Mouse (Mus musculus) liver, embryonic 14.5 days (tissue): ENCODE measurements around the gene Zfp687. TPM values are rescaled to one million over a fixed set of nuclear protein-coding genes. Genes with fewer than 3 reads are reported as not detected.
A peak's percentile ranks its signal among the peaks of the same experiment; 100 is the strongest.

Experiments
- ATAC-seq: fragments of 200-750 bp; cut with Nextera tagmentation; 2 replicates; pipeline ENCODE4 v1.8.0; 2017; ENCODE audit warnings: moderate number of reproducible peaks, mild to moderate bottlenecking, moderate library complexity; ENCODE audit not compliant: insufficient read depth
- DNase-seq, 3 experiments: peaks; one replicate each; pipeline ENCODE4 v3.0.0-alpha.2; 2012 to 2013; ENCODE audit warnings: low read depth in 3 of 3, low spot score in 3 of 3
- H3K27ac ChIP-seq: fragments of 300-500 bp; sonication (generic); 2 replicates; pipeline ENCODE4 v1.5.1; 2014; ENCODE audit warnings: moderate library complexity, mild to moderate bottlenecking, control low read depth, inconsistent platforms
- H3K27me3 ChIP-seq: fragments of 300-500 bp; sonication (generic); 2 replicates; pipeline ENCODE4 v1.6.1; 2014; ENCODE audit warnings: mild to moderate bottlenecking, low read length, moderate library complexity; ENCODE audit not compliant: control insufficient read depth, insufficient read depth
- H3K36me3 ChIP-seq: fragments of 300-500 bp; sonication (generic); replicated peaks from 2 replicates; pipeline ENCODE4 v1.6.1; 2014; ENCODE audit warnings: low read depth; ENCODE audit not compliant: control insufficient read depth, insufficient read depth
- H3K4me1 ChIP-seq, 2 experiments: fragments of 200-500 bp in 1 of 2; fragments of 300-500 bp in 1 of 2; sonication (generic) in 1 of 2; replicated peaks; 2 replicates each; pipeline ENCODE4 v1.6.1; 2012 to 2014; ENCODE audit warnings: antibody characterized with exemption in 1 of 2, inconsistent platforms in 1 of 2, low read length in 1 of 2; ENCODE audit not compliant: control insufficient read depth in 2 of 2, insufficient read depth in 2 of 2
- H3K4me2 ChIP-seq: fragments of 300-500 bp; sonication (generic); 2 replicates; pipeline ENCODE4 v1.6.1; 2014; ENCODE audit warnings: low read depth, mild to moderate bottlenecking, control low read depth, moderate library complexity
- H3K4me3 ChIP-seq, 2 experiments: fragments of 200-500 bp in 1 of 2; fragments of 300-500 bp in 1 of 2; sonication (generic) in 1 of 2; 2 replicates each; pipeline ENCODE4 v1.5.1; 2012 to 2014; ENCODE audit warnings: low read depth in 2 of 2, low read length in 2 of 2, mild to moderate bottlenecking in 2 of 2, control low read depth in 1 of 2, inconsistent platforms in 1 of 2, moderate library complexity in 1 of 2; ENCODE audit not compliant: insufficient read depth in 1 of 2
- H3K9ac ChIP-seq: fragments of 300-500 bp; sonication (generic); replicated peaks from 2 replicates; pipeline ENCODE4 v1.6.1; 2014; ENCODE audit warnings: mild to moderate bottlenecking, control low read depth, moderate library complexity
- H3K9me3 ChIP-seq: fragments of 300-500 bp; sonication (generic); 2 replicates; pipeline ENCODE4 v1.6.1; 2016; ENCODE audit warnings: low read length, mixed read lengths; ENCODE audit not compliant: control insufficient read depth
- CTCF ChIP-seq: IDR thresholded peaks from 2 replicates; pipeline ENCODE4 v1.5.1; 2016; ENCODE audit warnings: antibody characterized with exemption, low read depth, control low read depth
- EP300 ChIP-seq: IDR thresholded peaks from 2 replicates; pipeline ENCODE4 v1.6.1; 2016; ENCODE audit warnings: antibody characterized with exemption, low read depth
- WGBS: fragments of 180-500 bp; shearing (Covaris S2); extraction: QIAGEN DNeasy Blood & Tissue Kit; methylation state at CpG from one replicate; pipeline ENCODE4 v1.1.7; 2014; ENCODE audit not compliant: insufficient replicate concordance; 5-methylcytosine and 5-hydroxymethylcytosine counted together
- polyA plus RNA-seq, 2 experiments: library from polyadenylated mRNA; depleted of rRNA in 1 of 2; stranded (reverse) in 1 of 2; unstranded in 1 of 2; fragments of >200 nt; fragmentation: Nextera tagmentation in 1 of 2; extraction: Ambion mirVana in 1 of 2; gene quantifications; 2 replicates each; pipeline versions ENCODE4 v1.2.1 to v1.2.3; 2012 to 2014

Gene Zfp687
- polyA plus RNA-seq, 2 experiments = 4.4 to 5.8 TPM

GRCm38 (mm10) chr3:95013699-95014427, 1.4 kb downstream of the Zfp687 start:
- peak overlapping the region; percentile 99 for H3K4me2 ChIP-seq
- H3K9me3 ChIP-seq = no peaks in the 10 kb centered on the region
- no peak for TF ChIP-seq EP300
- peak; percentile 15; the same call in 1 of the 2 replicates for TF ChIP-seq CTCF
- WGBS = 26% methylated on average over 13 of the region's 13 CpGs
- H3K27ac ChIP-seq = peak overlapping the region; percentile 40; the same call in 1 of the 2 replicates
- DNase-seq (no peak), ATAC-seq (no peak)
- H3K27me3 ChIP-seq = no peaks in the 10 kb centered on the region
- H3K36me3 ChIP-seq = peaks cover 31% of the 10 kb centered on the region
- H3K4me3 ChIP-seq = peak overlapping the region; percentile 70 to 84
- peaks cover 10 to 11% of the 10 kb centered on the region in 2 experiments for H3K4me1 ChIP-seq
- peak overlapping the region; percentile 82 for H3K9ac ChIP-seq

GRCm38 (mm10) chr3:95012982-95013381, 2.3 kb downstream of the Zfp687 start:
- Histone ChIP-seq H3K27me3 (no peaks in the 10 kb centered on the region), H3K9ac (peak overlapping the region; percentile 23; the same call in 1 of the 2 replicates), H3K9me3 (no peaks in the 10 kb centered on the region), H3K27ac (no peak overlapping the region), H3K36me3 (peaks cover 39% of the 10 kb centered on the region), H3K4me3 (no peak overlapping the region), H3K4me2 (no peak overlapping the region), H3K4me1 (peaks cover 10 to 11% of the 10 kb centered on the region in 2 experiments)
- no peak for TF ChIP-seq CTCF
- no peak for TF ChIP-seq EP300
- WGBS = 97% methylated on average over 3 of the region's 3 CpGs
- ATAC-seq (no peak), DNase-seq (no peak)

- ATAC-seq = no peak
- no peak overlapping the region for H3K4me2 ChIP-seq
- H3K36me3 ChIP-seq = peaks cover 50% of the 10 kb centered on the region
- H3K27ac ChIP-seq = no peak overlapping the region
- no peak for DNase-seq
- peaks cover 4 to 6% of the 10 kb centered on the region in 2 experiments for H3K4me1 ChIP-seq
- TF ChIP-seq EP300 (no peak), CTCF (no peak)
- no peak overlapping the region for H3K9ac ChIP-seq
- no peak overlapping the region for H3K4me3 ChIP-seq
- no peaks in the 10 kb centered on the region for H3K27me3 ChIP-seq
- no peaks in the 10 kb centered on the region for H3K9me3 ChIP-seq
- WGBS = 71% methylated on average over 7 of the region's 7 CpGs
These were observed 4.9 kb downstream of the Zfp687 start for GRCm38 (mm10) chr3:95010396-95010795.

- H3K9ac ChIP-seq = no peak overlapping the region
- H3K9me3 ChIP-seq = no peaks in the 10 kb centered on the region
- no peak for ATAC-seq
- H3K27me3 ChIP-seq = no peaks in the 10 kb centered on the region
- H3K4me2 ChIP-seq = no peak overlapping the region
- peaks cover 61% of the 10 kb centered on the region for H3K36me3 ChIP-seq
- 85% methylated on average over 9 of the region's 9 CpGs for WGBS
- DNase-seq = no peak
- no peak overlapping the region for H3K4me3 ChIP-seq
- TF ChIP-seq EP300 = no peak
- TF ChIP-seq CTCF = no peak
- H3K27ac ChIP-seq = no peak overlapping the region
- peaks cover 0 to 6% of the 10 kb centered on the region in 2 experiments; a peak in 2 of 4 replicates for H3K4me1 ChIP-seq
These were observed 7.5 kb downstream of the Zfp687 start for GRCm38 (mm10) chr3:95007706-95008105.

- Histone ChIP-seq H3K4me2 (no peak overlapping the region), H3K9me3 (no peaks in the 10 kb centered on the region), H3K4me3 (no peak overlapping the region), H3K27me3 (no peaks in the 10 kb centered on the region), H3K27ac (no peak overlapping the region), H3K4me1 (peaks cover 0 to 6% of the 10 kb centered on the region in 2 experiments; a peak in 2 of 4 replicates), H3K36me3 (peaks cover 53% of the 10 kb centered on the region), H3K9ac (no peak overlapping the region)
- DNase-seq (no peak), ATAC-seq (no peak)
- 70% methylated on average over 3 of the region's 3 CpGs for WGBS
- TF ChIP-seq CTCF (no peak), EP300 (no peak)
These were observed 9.6 kb downstream of the Zfp687 start for GRCm38 (mm10) chr3:95005651-95006050.
